Mouse (Mus musculus) layer of hippocampus, adult 8-10 months (tissue): ENCODE measurements around the gene Tradd. TPM values are rescaled to one million over a fixed set of nuclear protein-coding genes. Genes with fewer than 3 reads are reported as not detected.
"Not testable (repeated sequence)": the region's sequence is repeated elsewhere in the genome, so short reads cannot be mapped to it uniquely, and the experiment has no call there.

Source experiments
- DNase-seq, 2 experiments: peaks; one replicate each; pipeline ENCODE4 v3.0.0; 2022; ENCODE audit warnings: low spot score in 2 of 2
- total RNA-seq, 4 experiments: library from RNA; stranded (reverse); gene quantifications; 2 replicates each; pipeline ENCODE4 v1.2.4; 2022

Gene Tradd
- total RNA-seq, 4 experiments from 2014 or later = 9.2 to 10.1 (median 9.8) TPM

DNA sequence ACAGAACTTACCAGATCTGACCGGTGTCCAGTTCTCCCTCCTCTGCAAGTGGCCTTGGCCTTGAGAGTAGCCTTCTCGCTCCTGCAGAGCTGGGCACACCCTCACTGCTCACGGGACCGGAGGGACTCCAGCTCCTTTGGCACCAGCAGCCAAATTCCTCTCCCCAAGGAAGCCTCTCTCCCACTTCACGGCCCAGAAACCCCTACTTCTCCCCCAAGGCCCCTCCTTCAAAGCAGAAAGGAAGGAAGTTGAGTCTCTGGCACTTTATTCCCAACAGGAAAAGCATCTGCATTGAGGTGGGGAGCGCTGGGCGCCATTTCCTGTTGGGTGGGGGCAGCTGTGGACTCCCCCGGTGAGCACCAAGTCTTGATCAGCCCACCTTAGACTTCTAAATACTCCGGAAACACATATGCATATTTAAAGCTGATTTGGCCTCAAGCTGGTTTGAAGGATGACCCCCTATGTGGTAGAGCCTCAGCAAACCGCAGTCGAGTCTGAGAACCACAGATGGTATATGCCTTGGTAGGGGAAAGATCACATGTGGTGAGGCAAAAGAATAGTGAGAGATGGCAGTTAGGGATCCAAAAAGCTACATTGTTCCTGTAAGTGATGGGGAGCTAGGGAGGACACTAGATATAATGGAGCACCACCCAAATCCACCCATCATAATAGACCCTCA lies 31.6 kb upstream of the Tradd start, which contains the start of gene Exoc3l:
TSS of gene Exoc3l (minus strand) at position 207 of the 679 bp plus-strand sequence.
- DNase-seq = no peak

GRCm38 (mm10) chr8:105295256-105295655 lies 30.8 kb upstream of the Tradd start:
- DNase-seq = no peak

DNA sequence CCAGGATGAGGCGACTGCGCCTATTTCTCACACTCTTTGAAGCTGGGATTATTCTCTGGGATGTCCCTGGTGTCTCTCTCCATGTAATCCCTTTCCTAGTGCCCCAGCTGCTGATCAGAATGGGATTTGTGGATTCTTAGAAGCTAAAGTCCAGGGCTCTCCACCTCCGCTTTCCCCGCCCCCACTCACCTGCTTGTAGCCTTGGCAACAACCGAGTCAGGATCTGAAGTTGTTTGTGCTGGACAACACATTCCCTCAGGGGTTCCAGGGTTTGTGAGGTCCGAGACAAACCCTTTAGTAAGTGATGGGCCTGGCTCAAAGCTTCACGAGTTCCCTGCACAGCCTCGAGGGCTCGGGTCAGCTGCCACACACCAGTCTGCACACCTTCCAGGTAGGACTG lies 30.4 kb upstream of the Tradd start:
- DNase-seq = no peak

DNA sequence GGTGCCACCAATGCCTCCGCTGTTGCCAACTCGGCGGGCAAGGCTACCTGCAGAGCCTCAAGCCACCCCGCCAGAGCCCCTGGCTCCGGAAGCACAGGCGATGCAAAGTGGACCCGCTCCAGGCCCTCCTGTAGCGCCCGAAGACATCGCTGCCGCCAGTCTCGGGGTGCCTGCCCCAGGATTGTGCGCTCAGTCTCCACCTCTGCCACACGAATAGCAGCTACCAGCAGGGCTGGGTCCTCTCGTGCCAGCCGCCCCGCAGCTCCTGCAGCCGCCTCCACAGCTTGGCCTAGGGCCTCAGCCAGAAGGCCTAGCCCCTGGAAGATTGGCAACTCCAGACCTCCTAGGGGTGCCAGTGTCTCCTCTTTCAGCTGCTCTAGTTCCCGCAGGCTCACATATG lies 29.0 kb upstream of the Tradd start:
- DNase-seq = no peak

DNA sequence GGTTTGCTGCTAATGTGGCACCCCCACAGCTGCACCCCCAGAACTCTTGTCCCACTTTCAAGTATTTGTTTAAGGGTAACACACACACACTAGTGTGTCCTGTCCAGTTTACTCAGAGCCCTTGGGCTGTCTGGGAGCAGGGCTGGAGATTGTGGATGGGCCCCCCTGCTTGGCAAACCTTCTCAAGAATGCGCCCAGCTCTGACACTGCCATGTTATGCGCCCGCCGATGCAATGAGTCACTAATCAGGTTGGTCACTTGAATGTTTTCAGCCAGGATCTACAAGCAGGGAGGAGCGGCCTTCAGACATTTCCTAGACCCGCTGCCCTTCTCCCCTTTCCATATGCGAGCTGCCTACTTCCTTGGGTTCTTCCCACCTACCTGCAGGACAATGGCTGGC lies 28.1 kb upstream of the Tradd start:
- DNase-seq = no peak

DNA sequence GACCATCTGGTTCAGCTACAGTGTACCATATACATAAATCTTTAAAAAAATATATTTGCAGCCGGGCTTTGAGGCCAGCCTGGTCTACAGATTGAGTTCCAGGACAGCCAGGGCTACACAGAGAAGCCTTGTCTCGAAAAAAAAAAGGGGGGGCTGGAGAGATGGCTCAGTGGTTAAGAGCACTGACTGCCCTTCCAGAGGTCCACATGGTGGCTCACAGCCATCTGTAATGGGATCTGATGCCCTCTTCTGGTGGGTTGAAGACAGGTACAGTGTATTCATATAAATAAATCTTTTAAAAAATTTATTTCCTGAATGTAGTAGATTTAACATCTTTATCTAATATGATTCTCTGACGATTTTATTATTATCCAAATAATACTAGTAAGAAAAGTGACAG lies 27.4 kb upstream of the Tradd start:
- not testable (repeated sequence) for DNase-seq

DNA sequence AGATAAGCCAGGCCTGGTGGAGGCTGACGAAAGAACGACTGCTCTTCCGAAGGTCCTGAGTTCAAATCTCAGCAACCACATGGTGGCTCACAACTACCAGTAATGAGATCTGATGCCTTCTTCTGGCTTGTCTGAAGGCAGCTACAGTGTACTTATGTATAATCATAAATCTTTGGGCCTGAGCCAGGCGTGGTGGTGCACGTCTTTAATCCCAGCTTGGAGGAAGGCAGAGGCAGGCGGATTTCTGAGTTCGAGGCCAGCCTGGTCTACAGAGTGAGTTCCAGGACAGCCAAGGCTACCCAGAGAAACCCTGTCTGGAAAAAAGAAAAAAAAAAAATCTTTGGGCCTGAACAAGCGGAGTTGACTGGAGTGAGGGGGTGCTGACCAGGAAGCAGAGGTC lies 27.0 kb upstream of the Tradd start:
- not testable (repeated sequence) for DNase-seq

- peak in 1 of 2 experiments; percentile 75 for DNase-seq
Measured at GRCm38 (mm10) chr8:105290554-105291314, 26.3 kb upstream of the Tradd start.

DNA sequence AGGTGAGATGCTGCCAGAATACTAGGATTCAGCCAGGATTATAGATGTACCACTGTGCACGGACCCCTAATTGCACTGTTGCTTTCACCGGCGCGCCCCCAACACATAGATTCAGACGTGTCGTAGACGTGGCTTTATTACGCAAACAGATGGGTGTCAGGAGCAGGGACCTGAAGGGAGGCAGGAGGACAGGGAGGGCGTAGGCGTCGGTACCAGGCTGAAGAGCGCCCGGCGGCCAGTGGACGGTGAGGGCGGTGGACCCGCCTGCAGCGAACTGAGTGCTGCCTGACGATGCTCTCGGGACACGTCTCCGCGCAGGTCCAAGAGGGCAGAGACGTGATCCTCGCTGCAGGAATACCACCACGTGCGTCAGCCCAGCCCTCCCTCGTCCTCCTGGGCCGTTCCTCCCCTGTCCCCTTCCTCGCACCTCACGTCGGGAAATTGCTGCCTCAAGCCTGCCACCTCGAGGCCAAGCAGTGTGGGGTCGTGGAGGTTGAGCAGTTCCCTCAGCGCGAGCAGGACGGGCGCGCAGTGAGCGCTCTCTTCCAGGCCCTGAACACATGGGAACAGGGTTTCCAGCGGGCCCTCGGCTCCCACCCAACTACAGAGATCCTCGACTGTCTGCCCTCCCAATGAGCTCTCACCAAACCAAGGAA lies 25.5 kb upstream of the Tradd start, which contains the start of gene 4931428F04Rik:
TSS of gene 4931428F04Rik (minus strand) at position 60 of the 656 bp plus-strand sequence.
- DNase-seq = no peak

- DNase-seq = peak; percentile 92 to 95
Measured at GRCm38 (mm10) chr8:105288958-105289732, 24.7 kb upstream of the Tradd start.

DNA sequence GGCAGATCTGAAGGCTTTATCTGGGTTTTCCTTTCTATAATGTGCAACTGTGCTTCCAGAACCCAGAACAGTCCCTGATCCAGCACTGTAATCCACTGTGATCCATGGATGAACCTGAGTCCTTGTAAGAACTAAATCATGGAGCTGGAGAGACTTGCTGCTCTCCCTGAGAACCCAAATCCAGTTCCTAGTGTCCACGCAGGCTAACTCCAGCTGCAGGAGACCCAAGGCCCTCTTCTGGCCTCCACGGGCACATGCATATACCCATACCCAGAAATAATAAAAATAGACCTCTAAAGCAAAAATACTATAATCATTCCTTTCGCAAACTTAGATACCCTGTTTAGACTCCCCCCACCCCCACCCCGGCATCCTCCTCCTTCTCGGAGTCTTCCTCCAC lies 23.8 kb upstream of the Tradd start:
- no peak for DNase-seq

DNA sequence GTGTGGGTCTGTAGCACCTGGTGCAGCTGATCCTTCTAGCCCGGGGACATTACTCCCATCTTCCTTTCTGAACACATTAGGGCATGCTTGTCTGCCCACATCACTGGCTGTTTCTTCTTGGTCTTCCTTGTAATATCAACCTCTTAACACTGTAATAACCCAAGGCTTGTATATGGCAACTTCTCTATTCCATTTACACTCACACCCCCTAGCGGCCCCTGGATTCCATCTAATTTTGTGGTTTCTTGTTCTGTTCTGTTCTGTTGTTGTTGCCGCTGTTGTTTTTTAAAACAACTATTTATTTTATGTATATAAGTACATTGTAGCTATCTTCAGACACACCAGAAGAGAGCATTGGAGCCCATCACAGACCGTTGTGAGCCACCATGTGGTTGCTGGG lies 22.5 kb upstream of the Tradd start:
- peak in 1 of 2 experiments; percentile 9 for DNase-seq

- DNase-seq = no peak
Measured at GRCm38 (mm10) chr8:105285514-105285913, 21.1 kb upstream of the Tradd start.

DNA sequence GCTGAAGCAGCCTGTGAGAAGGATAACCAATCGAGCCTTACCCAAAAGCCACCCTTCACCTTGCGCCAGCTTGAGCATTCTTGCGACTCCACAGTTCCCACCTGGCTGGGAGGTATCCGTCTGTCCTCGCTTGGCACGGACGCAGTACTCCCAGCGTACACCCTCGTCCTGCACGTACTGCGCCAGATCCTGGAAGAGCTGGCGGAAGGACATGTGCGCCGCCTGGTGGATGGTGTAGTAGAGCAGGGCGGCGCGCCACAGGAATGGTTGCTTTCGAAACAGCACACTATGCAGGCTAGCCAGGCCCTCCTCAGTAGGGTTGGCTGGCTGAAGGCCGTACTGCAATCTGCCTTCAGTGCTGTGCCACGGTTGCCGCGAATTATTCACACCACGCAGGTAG lies 18.7 kb upstream of the Tradd start:
- DNase-seq = no peak

DNA sequence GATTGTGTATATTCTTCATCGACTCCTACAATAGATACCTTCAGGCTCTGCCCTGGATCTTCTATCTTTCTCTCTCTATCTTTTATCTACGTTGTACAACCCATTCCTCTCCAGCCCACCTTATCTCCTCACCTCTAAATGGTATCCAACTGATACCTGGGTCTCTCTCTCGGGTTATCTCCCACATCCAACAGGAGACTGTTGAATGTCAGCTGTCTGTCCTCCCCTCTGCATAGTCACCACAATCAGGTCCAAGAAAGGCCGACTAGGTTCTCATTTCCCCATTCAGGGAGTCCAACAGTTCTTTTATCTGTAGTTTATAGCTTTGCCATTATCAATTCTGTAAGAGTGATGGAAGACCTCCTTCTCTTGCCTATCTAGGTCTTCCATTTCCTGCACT lies 17.8 kb upstream of the Tradd start:
- no peak for DNase-seq

DNA sequence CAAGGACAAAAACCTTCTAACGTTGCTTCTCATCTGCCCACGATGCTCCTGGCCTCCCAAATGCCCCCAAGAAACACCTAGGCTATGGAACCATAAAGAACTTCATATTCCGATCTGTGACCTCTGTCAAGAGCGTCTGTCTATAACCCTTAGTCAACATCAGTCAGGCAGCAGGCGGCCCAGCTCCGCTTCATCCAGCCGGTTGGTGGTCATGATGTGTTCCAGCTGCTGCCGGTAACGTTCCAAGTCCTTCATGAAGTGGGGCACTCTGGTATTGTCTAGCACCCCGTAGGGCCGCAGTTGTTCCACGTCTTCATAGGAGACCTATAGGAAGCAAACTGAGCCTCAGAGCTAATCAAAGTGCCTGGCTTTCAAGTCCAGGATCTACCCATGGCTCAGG lies 17.4 kb upstream of the Tradd start:
- no peak for DNase-seq

DNA sequence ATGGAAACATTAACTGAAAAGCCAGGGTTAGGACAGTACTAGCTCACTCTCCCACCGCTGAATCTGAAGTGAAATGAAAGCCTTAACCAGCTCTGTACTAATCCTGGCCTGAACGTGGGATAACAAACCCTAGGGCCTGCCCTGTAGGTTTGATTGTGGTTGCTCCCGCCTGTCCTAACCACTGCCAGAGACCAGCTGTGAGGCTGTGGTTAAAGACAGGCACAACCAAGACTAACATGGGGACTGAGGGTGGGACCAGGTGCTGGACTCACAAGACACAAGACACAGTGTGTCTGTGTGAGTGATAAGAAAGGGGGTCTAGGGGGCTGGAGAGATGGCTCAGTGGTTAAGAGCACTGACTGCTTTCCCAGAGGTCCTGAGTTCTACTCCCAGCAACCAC lies 16.2 kb upstream of the Tradd start:
- DNase-seq = no peak

GRCm38 (mm10) chr8:105278911-105279334 lies 14.5 kb upstream of the Tradd start:
- peak; percentile 85 to 92 for DNase-seq

- DNase-seq = no peak
Measured at GRCm38 (mm10) chr8:105276292-105277120, 12.1 kb upstream of the Tradd start.

DNA sequence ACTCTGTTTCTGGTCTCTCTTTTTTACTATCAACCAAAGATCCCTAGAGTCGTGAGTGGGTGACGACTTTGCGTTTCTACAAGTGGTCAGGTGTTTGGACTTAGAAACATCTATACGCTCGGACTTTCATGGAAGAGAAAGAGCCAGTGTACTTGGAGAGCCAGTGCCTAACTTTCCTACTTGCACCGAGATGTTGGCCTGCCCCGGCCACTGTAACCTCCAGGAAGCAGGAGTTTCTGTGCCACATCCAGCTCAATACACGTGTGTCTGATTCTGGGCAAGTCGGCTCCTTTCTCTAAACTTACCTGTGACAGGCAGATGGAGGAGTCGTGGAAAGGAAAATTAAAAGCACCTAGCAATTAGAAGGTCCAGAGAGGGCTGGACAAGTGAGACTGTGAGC lies 11.4 kb upstream of the Tradd start, which contains the start of gene Nol3:
TSS of gene Nol3 (plus strand) at position 301 of the 400 bp plus-strand sequence.
- DNase-seq = no peak
